Mouse (Mus musculus) MEL (cell line): ENCODE results near the gene Ppp2r5a. TPM values are rescaled to one million over a fixed set of nuclear protein-coding genes. Genes with fewer than 3 reads are reported as not detected.

ENCODE experiments used
- DNase-seq: peaks from one replicate; pipeline ENCODE4 v3.0.0; 2011; ENCODE audit warnings: low read depth, low spot score
- H3K27ac ChIP-seq: 2 replicates; pipeline ENCODE4 v1.5.1; 2012; ENCODE audit warnings: low read depth, mild to moderate bottlenecking, control low read depth, low read length, moderate library complexity; ENCODE audit not compliant: control insufficient read depth
- H3K27me3 ChIP-seq, 2 experiments: fragments of 150-350 bp in 1 of 2; sonication (generic) in 1 of 2; 2 replicates each; pipeline ENCODE4 v1.6.1; 2012; ENCODE audit warnings: low read length in 2 of 2, mild to moderate bottlenecking in 2 of 2, improper control_type of control experiment in 1 of 2, moderate library complexity in 1 of 2; ENCODE audit not compliant: insufficient read depth in 2 of 2, control insufficient read depth in 1 of 2
- H3K36me3 ChIP-seq, 2 experiments: 2 replicates each; pipeline ENCODE4 v1.6.1; 2012 to 2014; ENCODE audit warnings: low read length in 2 of 2, improper control_type of control experiment in 1 of 2, inconsistent platforms in 1 of 2, mild to moderate bottlenecking in 1 of 2; ENCODE audit not compliant: insufficient read depth in 2 of 2, control insufficient read depth in 1 of 2
- H3K4me1 ChIP-seq, 2 experiments: fragments of 150-350 bp in 1 of 2; sonication (generic) in 1 of 2; 2 replicates each; pipeline ENCODE4 v1.6.1; 2012; ENCODE audit warnings: low read length in 2 of 2, improper control_type of control experiment in 1 of 2, mild to moderate bottlenecking in 1 of 2; ENCODE audit not compliant: insufficient read depth in 2 of 2, control insufficient read depth in 1 of 2
- H3K4me3 ChIP-seq, 2 experiments: fragments of 150-350 bp in 1 of 2; sonication (generic) in 1 of 2; 2 replicates each; pipeline ENCODE4 v1.5.1; 2012; ENCODE audit warnings: low read depth in 2 of 2, low read length in 2 of 2, mild to moderate bottlenecking in 2 of 2, moderate library complexity in 2 of 2, control low read depth in 1 of 2, improper control_type of control experiment in 1 of 2; ENCODE audit not compliant: control insufficient read depth in 1 of 2, insufficient read depth in 1 of 2
- H3K79me2 ChIP-seq: 2 replicates; pipeline ENCODE4 v1.6.1; 2012; ENCODE audit warnings: mild to moderate bottlenecking, low read length, moderate library complexity; ENCODE audit not compliant: control insufficient read depth, poor library complexity, insufficient read depth
- H3K9ac ChIP-seq: 2 replicates; pipeline ENCODE4 v1.6.1; 2012; ENCODE audit warnings: low read depth, mild to moderate bottlenecking, control low read depth, low read length, moderate library complexity; ENCODE audit not compliant: control insufficient read depth, poor library complexity, severe bottlenecking
- H3K9me3 ChIP-seq: fragments of 150-350 bp; sonication (generic); replicated peaks from 2 replicates; pipeline ENCODE4 v1.6.1; 2012; ENCODE audit warnings: mild to moderate bottlenecking, low read length, improper control_type of control experiment, moderate library complexity; ENCODE audit not compliant: insufficient read depth
- BHLHE40 ChIP-seq: IDR thresholded peaks from 2 replicates; pipeline ENCODE4 v1.6.1; 2012; ENCODE audit warnings: low read depth, mild to moderate bottlenecking, inconsistent platforms, low read length, improper control_type of control experiment, borderline replicate concordance
- ELF1 ChIP-seq: IDR thresholded peaks from 2 replicates; pipeline ENCODE4 v1.6.1; 2014; ENCODE audit warnings: low read depth, mild to moderate bottlenecking, inconsistent platforms, low read length, improper control_type of control experiment, moderate library complexity
- EP300 ChIP-seq, 2 experiments: IDR thresholded peaks; 2 replicates each; pipeline ENCODE4 v1.6.1; 2011; ENCODE audit warnings: improper control_type of control experiment in 2 of 2, low read length in 2 of 2, low read depth in 1 of 2, mild to moderate bottlenecking in 1 of 2
- HCFC1 ChIP-seq: IDR thresholded peaks from 2 replicates; pipeline ENCODE4 v1.6.1; 2012; ENCODE audit warnings: low read depth, mild to moderate bottlenecking, inconsistent platforms, low read length, improper control_type of control experiment, moderate library complexity
- MYC ChIP-seq: IDR thresholded peaks from 2 replicates; pipeline ENCODE4 v1.6.1; 2011; ENCODE audit warnings: low read depth, mild to moderate bottlenecking, low read length, improper control_type of control experiment, moderate library complexity
- POLR2AphosphoS2 ChIP-seq: IDR thresholded peaks from 2 replicates; pipeline ENCODE4 v1.6.1; 2011; ENCODE audit warnings: low read length, improper control_type of control experiment
- RCOR1 ChIP-seq: IDR thresholded peaks from 2 replicates; pipeline ENCODE4 v1.6.1; 2012; ENCODE audit warnings: low read depth, mild to moderate bottlenecking, inconsistent platforms, low read length, improper control_type of control experiment
- SIN3A ChIP-seq: IDR thresholded peaks from 2 replicates; pipeline ENCODE4 v1.6.1; 2012; ENCODE audit warnings: low read length, improper control_type of control experiment, inconsistent platforms
- UBTF ChIP-seq: IDR thresholded peaks from 2 replicates; pipeline ENCODE4 v1.6.1; 2012; ENCODE audit warnings: low read depth, mild to moderate bottlenecking, inconsistent platforms, low read length, improper control_type of control experiment, moderate library complexity, borderline replicate concordance; ENCODE audit not compliant: insufficient read depth
- ZKSCAN1 ChIP-seq: IDR thresholded peaks from 2 replicates; pipeline ENCODE4 v1.6.1; 2012; ENCODE audit warnings: low read depth, mild to moderate bottlenecking, inconsistent platforms, low read length, improper control_type of control experiment, moderate library complexity
- polyA plus RNA-seq, 2 experiments: library from polyadenylated mRNA; stranded (reverse) in 1 of 2; unstranded in 1 of 2; fragments of >175 nt in 1 of 2; fragments of >200 nt in 1 of 2; gene quantifications; 2 replicates each; pipeline versions ENCODE4 v1.2.1 to v1.2.4; 2012; ENCODE audit warnings: low replicate concordance in 2 of 2, low read depth in 1 of 2; ENCODE audit not compliant: insufficient read length in 2 of 2, insufficient read depth in 1 of 2, missing spikeins in 1 of 2
- total RNA-seq: library from RNA; depleted of rRNA; stranded (reverse); fragments of 300-350 nt; gene quantifications from 2 replicates; pipeline ENCODE4 v1.2.3, GENCODE M21; 2012; rRNA removed

Gene Ppp2r5a
- total and polyA plus RNA-seq, 3 experiments, result 46.6 to 48.6 TPM; not detected in 1

GRCm38 (mm10) chr1:191303736-191304135 lies 99.3 kb downstream of the Ppp2r5a start:
- Histone ChIP-seq H3K27ac (no peak overlapping the region), H3K9me3 (no peaks in the 10 kb centered on the region), H3K36me3 (no peaks in the 10 kb centered on the region), H3K4me3 (no peak overlapping the region), H3K4me1 (no peaks in the 10 kb centered on the region), H3K27me3 (no peaks in the 10 kb centered on the region; a peak in 1 of 4 replicates)
- no peak for DNase-seq
- TF ChIP-seq EP300 (IDR thresholded peaks at IDR 0.05; ENCODE audit: low read depth in 1 of 2, low read length in 2 of 2) (no peak), MYC (no peak), SIN3A (no peak), BHLHE40 (no peak), HCFC1 (no peak), ELF1 (no peak), ZKSCAN1 (no peak), POLR2AphosphoS2 (no peak), UBTF (no peak), RCOR1 (no peak)
- TF ChIP-seq, all 39 proteins: peak for 0
- Histone ChIP-seq H3K79me2 (no peaks in the 10 kb centered on the region), H3K9ac (no peak overlapping the region)

Other genes starting within 250 kb of the Ppp2r5a start
- not detected in 2 replicates for gene Fam71a, start 238.5 kb downstream of the Ppp2r5a start, total RNA-seq
- not detected for gene Fam71a, start 238.5 kb downstream of the Ppp2r5a start, polyA plus RNA-seq
- gene Atf3, start 185.2 kb downstream of the Ppp2r5a start, total RNA-seq, result 0.46 and 2.5 TPM in 2 replicates
- gene Atf3, start 185.2 kb downstream of the Ppp2r5a start, polyA plus RNA-seq, result 1 to 10 TPM in 1 of 2 experiments, not detected in 1; 1.4 TPM
- gene Nenf, start 85.1 kb downstream of the Ppp2r5a start, total RNA-seq, result 43.3 and 53.2 TPM in 2 replicates
- 10 to 100 TPM in 1 of 2 experiments, not detected in 1; 49.4 TPM for gene Nenf, start 85.1 kb downstream of the Ppp2r5a start, polyA plus RNA-seq
- 12.4 and 14.3 TPM in 2 replicates for gene Tmem206, start 77.4 kb downstream of the Ppp2r5a start, total RNA-seq
- gene Tmem206, start 77.4 kb downstream of the Ppp2r5a start, polyA plus RNA-seq, result 10 to 100 TPM in 1 of 2 experiments, not detected in 1; 16.2 TPM
- gene Dtl, start 172.3 kb upstream of the Ppp2r5a start, total RNA-seq, result 37.2 and 42.3 TPM in 2 replicates
- 10 to 100 TPM; 53.5 to 64.6 TPM for gene Dtl, start 172.3 kb upstream of the Ppp2r5a start, polyA plus RNA-seq
- gene Ints7, start 172.4 kb upstream of the Ppp2r5a start, total RNA-seq, result 44.2 and 47.2 TPM in 2 replicates
- gene Ints7, start 172.4 kb upstream of the Ppp2r5a start, polyA plus RNA-seq, result 10 to 100 TPM; 83.5 to 84.5 TPM